Mouse (Mus musculus): ENCODE results near the gene Iffo1.

DNA sequence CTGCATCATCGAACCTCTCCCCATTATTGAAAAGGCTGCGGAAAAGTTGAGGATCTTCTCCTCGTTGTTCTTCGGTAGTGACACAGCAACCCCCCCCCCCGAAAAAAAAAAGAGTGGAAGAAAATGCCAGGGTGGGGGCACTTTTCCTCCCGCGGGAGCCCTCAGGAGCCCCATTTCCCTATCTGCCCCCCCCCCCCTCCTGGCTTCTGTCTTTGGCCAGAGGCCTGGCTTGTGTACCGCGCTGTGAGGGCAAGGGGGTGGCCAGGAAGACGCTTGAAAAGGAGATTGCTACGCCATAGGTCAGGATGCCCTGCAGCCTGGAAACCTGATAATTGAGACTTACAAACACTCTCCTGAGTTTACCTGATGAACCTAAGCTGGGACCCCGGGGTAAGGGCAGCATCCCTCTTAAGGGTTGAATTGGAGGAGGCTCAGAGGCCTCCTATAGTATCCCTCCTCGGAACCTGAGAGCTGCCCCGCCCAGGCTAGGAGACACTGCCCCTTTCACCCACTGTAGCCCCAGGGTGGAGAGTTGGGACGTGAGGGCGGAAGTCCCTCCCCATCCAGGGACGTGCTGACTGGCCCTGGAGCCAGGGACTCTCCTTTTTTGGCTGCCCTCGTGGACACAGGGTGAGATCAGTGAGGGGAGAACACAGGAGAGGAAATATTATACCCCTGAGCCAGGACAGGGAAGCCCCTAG, 21.2 kb downstream of the Iffo1 start, which contains the start of gene Gapdh:
- no peak for TF ChIP-seq CTCF (IDR thresholded peaks at IDR 0.05; ENCODE audit: borderline replicate concordance, control insufficient read depth, extremely low read depth, insufficient read depth, low read length, poor library complexity)
- TF ChIP-seq POLR2A (IDR thresholded peaks at IDR 0.05; ENCODE audit: control insufficient read depth, extremely low read depth, insufficient read depth, low read length, poor library complexity), result no peak

Data from thymus, adult 2 months (tissue).